Mouse (Mus musculus) cerebellum, postnatal 14 days (tissue): ENCODE data around the gene Prtn3.
"Not testable (repeated sequence)": the region's sequence is repeated elsewhere in the genome, so short reads cannot be mapped to it uniquely, and the experiment has no call there.

Source experiments
- DNase-seq, 2 experiments: peaks; one replicate each; pipeline ENCODE4 v3.0.0; 2021; ENCODE audit warnings: mixed read lengths in 2 of 2

The Prtn3 gene

GRCm38 (mm10) chr10:79877757-79878156 lies 3.5 kb downstream of the Prtn3 start:
- no peak for DNase-seq

- DNase-seq = no peak
Observed at GRCm38 (mm10) chr10:79879527-79879926, 5.3 kb downstream of the Prtn3 start.

- DNase-seq = no peak
Observed at GRCm38 (mm10) chr10:79880721-79881120, 6.4 kb downstream of the Prtn3 start.

- no peak for DNase-seq
Observed at GRCm38 (mm10) chr10:79881981-79882380, 7.7 kb downstream of the Prtn3 start.

- DNase-seq = peak; percentile 87 to 93
Observed at GRCm38 (mm10) chr10:79883297-79884084, 9.2 kb downstream of the Prtn3 start.

GRCm38 (mm10) chr10:79884446-79884845 lies 10.2 kb downstream of the Prtn3 start:
- peak in 1 of 2 experiments; percentile 75 for DNase-seq

GRCm38 (mm10) chr10:79884938-79885337 lies 10.7 kb downstream of the Prtn3 start:
- not testable (repeated sequence) for DNase-seq

GRCm38 (mm10) chr10:79886054-79886453 lies 11.8 kb downstream of the Prtn3 start, which contains the start of gene Elane:
Gene Elane, plus strand, starts transcription at chr10:79886247.
- DNase-seq = no peak

- no peak for DNase-seq
Observed at GRCm38 (mm10) chr10:79886611-79887010, 12.3 kb downstream of the Prtn3 start.

GRCm38 (mm10) chr10:79889386-79889785 lies 15.1 kb downstream of the Prtn3 start:
- no peak for DNase-seq

- DNase-seq = no peak
Observed at GRCm38 (mm10) chr10:79890670-79891069, 16.4 kb downstream of the Prtn3 start, which contains the start of gene Cfd. Gene Cfd, plus strand, starts transcription at chr10:79890853.

GRCm38 (mm10) chr10:79892451-79893118 lies 18.3 kb downstream of the Prtn3 start:
- peak; percentile 89 to 94 for DNase-seq

- DNase-seq = peak in 1 of 2 experiments; percentile 49
Observed at GRCm38 (mm10) chr10:79896306-79896705, 22.0 kb downstream of the Prtn3 start.

- DNase-seq = no peak
Observed at GRCm38 (mm10) chr10:79896814-79897213, 22.5 kb downstream of the Prtn3 start.

- DNase-seq = no peak
Observed at GRCm38 (mm10) chr10:79897316-79898245, 23.3 kb downstream of the Prtn3 start.

GRCm38 (mm10) chr10:79900951-79901410 lies 26.7 kb downstream of the Prtn3 start:
- peak; percentile 50 to 51 for DNase-seq

GRCm38 (mm10) chr10:79906712-79907111 lies 32.4 kb downstream of the Prtn3 start:
- DNase-seq = no peak

GRCm38 (mm10) chr10:79907415-79907814 lies 33.1 kb downstream of the Prtn3 start:
- DNase-seq = no peak

GRCm38 (mm10) chr10:79908167-79909091 lies 34.2 kb downstream of the Prtn3 start, which contains the start of gene Med16:
Gene Med16, minus strand, starts transcription at chr10:79908923.
- DNase-seq = peak; percentile 95 to 96

- DNase-seq = peak in 1 of 2 experiments; percentile 67
Observed at GRCm38 (mm10) chr10:79909092-79909922, 35.0 kb downstream of the Prtn3 start.
